Mouse (Mus musculus) B cell, adult (primary cell): ENCODE data around the gene Gm14548. TPM values are rescaled to one million over a fixed set of nuclear protein-coding genes. Genes with fewer than 3 reads are reported as not detected.

Experiments
- total RNA-seq: library from RNA; stranded (reverse); gene quantifications from 4 replicates; pipeline ENCODE4 v1.2.4, GENCODE M21; 2023; ENCODE audit not compliant: inconsistent age

The Gm14548 gene
- total RNA-seq = 4.4 to 6.5 TPM (median 5.2 TPM) in 4 replicates

GRCm38 (mm10) chr7:3898036-3898590, at the start of gene Gm14548:
TSS of gene Gm14548 (minus strand) at chr7:3898120.

GRCm38 (mm10) chr7:3915387-3915786, 17.5 kb upstream of the Gm14548 start, which contains the start of gene Lilra6:
TSS of gene Lilra6 (minus strand) at chr7:3915503.

GRCm38 (mm10) chr7:3844951-3845350, 53.0 kb downstream of the Gm14548 start, which contains the start of gene Pira2:
TSS of gene Pira2 (minus strand) at chr7:3845051.

Other genes with a start within 250 kb of the Gm14548 start
- 7.8 to 9.6 TPM (median 9.3 TPM) in 4 replicates for gene Leng1, start 232.3 kb downstream of the Gm14548 start, total RNA-seq
- 6.5 to 11.9 TPM (median 9.4 TPM) in 4 replicates for gene Tmc4, start 220.6 kb downstream of the Gm14548 start, total RNA-seq
- 27.6 to 31.2 TPM (median 30.4 TPM) in 4 replicates for gene Tsen34, start 205.3 kb downstream of the Gm14548 start, total RNA-seq
- 56.5 to 58.7 TPM (median 57.9 TPM) in 4 replicates for gene Mboat7, start 204.6 kb downstream of the Gm14548 start, total RNA-seq
- 2,078 to 2,320 TPM (median 2,119 TPM) in 4 replicates for gene Rps9, start 194.1 kb downstream of the Gm14548 start, total RNA-seq
- 34.2 to 36.4 TPM (median 35.1 TPM) in 4 replicates for gene Pirb, start 177.7 kb downstream of the Gm14548 start, total RNA-seq
- gene Gm15448, start 72.4 kb downstream of the Gm14548 start, total RNA-seq = 4.1 to 7.9 TPM (median 5.5 TPM) in 4 replicates
- gene Pira2, start 53.1 kb downstream of the Gm14548 start, total RNA-seq = 8.5 to 11.0 TPM (median 9.8 TPM) in 4 replicates
- 3.5 to 5.5 TPM (median 4.5 TPM) in 4 replicates for gene Lilra6, start 17.4 kb upstream of the Gm14548 start, total RNA-seq
- 5.7 to 10.8 TPM (median 8.7 TPM) in 4 replicates for gene Lair1, start 165.1 kb upstream of the Gm14548 start, total RNA-seq
- 0.13 to 0.30 TPM in 2 of 4 replicates, not detected in the others for gene Ttyh1, start 221.3 kb upstream of the Gm14548 start, total RNA-seq
- gene Leng8, start 238.9 kb upstream of the Gm14548 start, total RNA-seq = 420 to 454 TPM (median 449 TPM) in 4 replicates